In genomic region chr7:115513681-115514080, GRCm38 (mm10) we compare ENCODE assay signal across 21 mouse cellular contexts.
A peak's percentile ranks its signal among the peaks of the same experiment; 100 is the strongest.
DNase-seq lines count a peak whose midpoint lies in the region; ATAC-seq lines count a peak whose summit lies in the region.
"Had no signal": no experiment of that assay in that cellular context is flagged by ENCODE, and none has a peak within 500 bp of the region (broad histone marks: within the 10 kb centered on the region; RNA-seq: fewer than 3 reads in every experiment).

No protein-coding gene starts in this region.

- H3K9ac ChIP-seq in forebrain, embryonic 12.5 days, result no peak overlapping the region
- H3K9ac ChIP-seq in forebrain, embryonic 11.5 days (ENCODE audit: low read length), result no peak overlapping the region
- no peak overlapping the region for H3K9ac ChIP-seq in neural tube, embryonic 15.5 days (replicated peaks)
- no peak overlapping the region for H3K9ac ChIP-seq in midbrain, embryonic 14.5 days (replicated peaks; ENCODE audit: low read length)

- H3K4me3 ChIP-seq in forebrain, embryonic 12.5 days (replicated peaks), result no peak overlapping the region
- H3K4me3 ChIP-seq in forebrain, embryonic 11.5 days (ENCODE audit: low read depth, low read length), result no peak overlapping the region
- H3K4me3 ChIP-seq in neural tube, embryonic 15.5 days (replicated peaks), result no peak overlapping the region
- no peak overlapping the region for H3K4me3 ChIP-seq in midbrain, embryonic 14.5 days (replicated peaks; ENCODE audit: low read depth, low read length)
- H3K4me3 ChIP-seq: myocyte had no signal

- H3K27ac ChIP-seq in forebrain, embryonic 12.5 days, result no peak overlapping the region
- H3K27ac ChIP-seq in forebrain, embryonic 11.5 days (ENCODE audit: low read depth, low read length), result no peak overlapping the region
- no peak overlapping the region for H3K27ac ChIP-seq in neural tube, embryonic 15.5 days (replicated peaks)
- no peak overlapping the region for H3K27ac ChIP-seq in midbrain, embryonic 14.5 days (replicated peaks; ENCODE audit: low read depth, low read length)

- H3K27me3 ChIP-seq in forebrain, embryonic 12.5 days, result no peaks in the 10 kb centered on the region
- H3K27me3 ChIP-seq in forebrain, embryonic 11.5 days (ENCODE audit: control insufficient read depth, insufficient read depth, low read length), result no peaks in the 10 kb centered on the region
- no peaks in the 10 kb centered on the region for H3K27me3 ChIP-seq in neural tube, embryonic 15.5 days (replicated peaks)
- no peaks in the 10 kb centered on the region for H3K27me3 ChIP-seq in midbrain, embryonic 14.5 days (ENCODE audit: control insufficient read depth, insufficient read depth, low read length)

- WGBS in forebrain, embryonic 12.5 days, result 42% methylated on average over 8 of the region's 8 CpGs
- WGBS in forebrain, embryonic 11.5 days, result 72% methylated on average over 8 of the region's 8 CpGs
- WGBS in neural tube, embryonic 15.5 days, result 41% methylated on average over 8 of the region's 8 CpGs
- 46% methylated on average over 8 of the region's 8 CpGs for WGBS in midbrain, embryonic 14.5 days

- H3K4me2 ChIP-seq in forebrain, embryonic 12.5 days, result peak overlapping the region; percentile 10; the same call in 1 of the 2 replicates
- no peak overlapping the region for H3K4me2 ChIP-seq in forebrain, embryonic 11.5 days (ENCODE audit: low read depth, low read length, severe bottlenecking)
- 0 out of 2 replicates have a peak overlapping the region, but pooled peaks have one; percentile 11 for H3K4me2 ChIP-seq in neural tube, embryonic 15.5 days
- H3K4me2 ChIP-seq in midbrain, embryonic 14.5 days (ENCODE audit: low read length), result peak overlapping the region; percentile 6; the same call in 1 of the 2 replicates
- H3K4me2 ChIP-seq: heart, embryonic 11.5 days; liver, embryonic 11.5 days had no signal

- H3K36me3 ChIP-seq in forebrain, embryonic 12.5 days (replicated peaks), result 0 out of 2 replicates have a peak, but pooled peaks cover 2% of the 10 kb centered on the region
- H3K36me3 ChIP-seq in forebrain, embryonic 11.5 days (ENCODE audit: control insufficient read depth, insufficient read depth, low read length), result no peaks in the 10 kb centered on the region
- no peaks in the 10 kb centered on the region for H3K36me3 ChIP-seq in neural tube, embryonic 15.5 days
- H3K36me3 ChIP-seq in midbrain, embryonic 14.5 days (ENCODE audit: control insufficient read depth, insufficient read depth, low read length), result no peaks in the 10 kb centered on the region

- peaks cover 19% of the 10 kb centered on the region for H3K4me1 ChIP-seq in forebrain, embryonic 12.5 days
- no peaks in the 10 kb centered on the region for H3K4me1 ChIP-seq in forebrain, embryonic 11.5 days (replicated peaks; ENCODE audit: control insufficient read depth, insufficient read depth, low read length)
- peaks cover 24% of the 10 kb centered on the region for H3K4me1 ChIP-seq in neural tube, embryonic 15.5 days
- H3K4me1 ChIP-seq in midbrain, embryonic 14.5 days (ENCODE audit: control insufficient read depth, insufficient read depth, low read length), result 0 out of 2 replicates have a peak, but pooled peaks cover 7% of the 10 kb centered on the region

- H3K9me3 ChIP-seq in forebrain, embryonic 12.5 days, result no peaks in the 10 kb centered on the region
- H3K9me3 ChIP-seq in forebrain, embryonic 11.5 days (ENCODE audit: control insufficient read depth, low read length), result no peaks in the 10 kb centered on the region
- H3K9me3 ChIP-seq in neural tube, embryonic 15.5 days (replicated peaks), result no peaks in the 10 kb centered on the region
- no peaks in the 10 kb centered on the region for H3K9me3 ChIP-seq in midbrain, embryonic 14.5 days (ENCODE audit: control insufficient read depth, low read length)

- DNase-seq in forebrain, embryonic 11.5 days (ENCODE audit: low spot score), result no peak
- DNase-seq in neural tube, embryonic 10.5 days (ENCODE audit: extremely low spot score, low spot score), result no peak
- peak; percentile 46 for DNase-seq in midbrain, embryonic 14.5 days
- DNase-seq in cerebellum, adult 9-11 months, result no peak
- DNase-seq in layer of hippocampus, adult 9-11 months, result no peak
- DNase-seq in spleen, adult 18-20 months, result no peak
- DNase-seq: adrenal gland, postnatal 10 days; cerebellum, postnatal 14 days; embryo, embryonic 11 days; heart, postnatal 14 days; kidney, adult 8-10 months; kidney, postnatal 14 days; lung, adult 18-20 months; thymus, postnatal 36 days had no signal

- ATAC-seq in forebrain, embryonic 12.5 days (ENCODE audit: low FRiP score), result no peak
- ATAC-seq in forebrain, embryonic 11.5 days (replicated peaks; ENCODE audit: low FRiP score), result no peak
- no peak for ATAC-seq in neural tube, embryonic 15.5 days (ENCODE audit: low FRiP score)
- ATAC-seq in midbrain, embryonic 14.5 days (ENCODE audit: low FRiP score, low TSS enrichment), result no peak; the same call in 1 of the 2 replicates
- ATAC-seq: activated CD4-positive, CD25-positive, alpha-beta regulatory T cell, adult 4 months; CD4-positive, CD25-positive, alpha-beta regulatory T cell, adult 4 months had no signal
